Mouse (Mus musculus) monocyte, adult 5-6 weeks (primary cell): ENCODE data around the gene Fam78a. TPM values are rescaled to one million over a fixed set of nuclear protein-coding genes. Genes with fewer than 3 reads are reported as not detected.

Experiments
- ATAC-seq: fragments of 153-309, 156-312 bp; replicated peaks from 2 replicates; pipeline ENCODE4 v1.8.0; 2017; ENCODE audit warnings: mild to moderate bottlenecking; ENCODE audit not compliant: low TSS enrichment, insufficient number of reproducible peaks, severe bottlenecking, poor library complexity, low FRiP score
- total RNA-seq: library from RNA; stranded (forward); fragments of 200-1000, 200-491, 200-594 nt; gene quantifications from 3 replicates; pipeline ENCODE4 v1.2.3, GENCODE M21; 2017

Gene Fam78a
- total RNA-seq, 1 experiment from 2014 or later = 14.2 TPM

GRCm38 (mm10) chr2:32077744-32078143 is 6.9 kb downstream of the Fam78a start:
- ATAC-seq = no peak

- no peak for ATAC-seq
Observed at GRCm38 (mm10) chr2:32075368-32075767, 9.3 kb downstream of the Fam78a start.

- no peak for ATAC-seq
Observed at GRCm38 (mm10) chr2:32074404-32074803, 10.3 kb downstream of the Fam78a start.

GRCm38 (mm10) chr2:32070747-32071146 is 13.9 kb downstream of the Fam78a start:
- no peak for ATAC-seq

GRCm38 (mm10) chr2:32068811-32069607 is 15.6 kb downstream of the Fam78a start:
- ATAC-seq = no peak

- ATAC-seq = no peak
Observed at GRCm38 (mm10) chr2:32066005-32066404, 18.7 kb downstream of the Fam78a start.

GRCm38 (mm10) chr2:32065371-32065791 is 19.3 kb downstream of the Fam78a start:
- no peak for ATAC-seq

- ATAC-seq = no peak
Observed at GRCm38 (mm10) chr2:32064913-32065312, 19.7 kb downstream of the Fam78a start.

- no peak for ATAC-seq
Observed at GRCm38 (mm10) chr2:32063451-32064151, 21.1 kb downstream of the Fam78a start.

- ATAC-seq = no peak
Observed at GRCm38 (mm10) chr2:32062626-32063410, 21.8 kb downstream of the Fam78a start.

- no peak for ATAC-seq
Observed at GRCm38 (mm10) chr2:32061722-32062505, 22.7 kb downstream of the Fam78a start.

- ATAC-seq = no peak
Observed at GRCm38 (mm10) chr2:32061189-32061588, 23.5 kb downstream of the Fam78a start.

- no peak for ATAC-seq
Observed at GRCm38 (mm10) chr2:32060228-32060805, 24.3 kb downstream of the Fam78a start.

GRCm38 (mm10) chr2:32059613-32060012 is 25.0 kb downstream of the Fam78a start:
- no peak for ATAC-seq

- no peak for ATAC-seq
Observed at GRCm38 (mm10) chr2:32058716-32059115, 25.9 kb downstream of the Fam78a start.

- ATAC-seq = no peak
Observed at GRCm38 (mm10) chr2:32058241-32058640, 26.4 kb downstream of the Fam78a start.

GRCm38 (mm10) chr2:32057794-32058193 is 26.9 kb downstream of the Fam78a start:
- no peak for ATAC-seq

- no peak for ATAC-seq
Observed at GRCm38 (mm10) chr2:32057360-32057759, 27.3 kb downstream of the Fam78a start.
